Mouse (Mus musculus) frontal cortex, adult 2 months (tissue): ENCODE measurements at regions not wholly inside any gene's neighbourhood (a gene's known extent, or its start where the extent isn't known, plus 50 kb on each side); places are given as distances from the start of the nearest gene placed in this dataset.

Experiments
- DNase-seq, 2 experiments: peaks; one replicate each; pipeline ENCODE4 v3.0.0; 2022; ENCODE audit warnings: low spot score in 1 of 2; ENCODE audit errors: extremely low spot score in 1 of 2

- no peak for DNase-seq
Measured at GRCm38 (mm10) chr1:108339827-108340226, 750.0 kb downstream of the Serpinb8 start.

- no peak for DNase-seq
Measured at GRCm38 (mm10) chr1:108341352-108341751, 751.5 kb downstream of the Serpinb8 start.

- no peak for DNase-seq
Measured at GRCm38 (mm10) chr1:108363788-108364187, 774.0 kb downstream of the Serpinb8 start.

- peak in 1 of 2 experiments; percentile 20 for DNase-seq
Measured at GRCm38 (mm10) chr1:108369904-108370600, 780.2 kb downstream of the Serpinb8 start.

GRCm38 (mm10) chr1:108389930-108390329, 800.1 kb downstream of the Serpinb8 start:
- peak in 1 of 2 experiments; percentile 18 for DNase-seq

GRCm38 (mm10) chr1:108390497-108390896, 800.7 kb downstream of the Serpinb8 start:
- DNase-seq = peak in 1 of 2 experiments; percentile 8

- DNase-seq = no peak
Measured at GRCm38 (mm10) chr1:108439845-108440244, 850.0 kb downstream of the Serpinb8 start.

DNA sequence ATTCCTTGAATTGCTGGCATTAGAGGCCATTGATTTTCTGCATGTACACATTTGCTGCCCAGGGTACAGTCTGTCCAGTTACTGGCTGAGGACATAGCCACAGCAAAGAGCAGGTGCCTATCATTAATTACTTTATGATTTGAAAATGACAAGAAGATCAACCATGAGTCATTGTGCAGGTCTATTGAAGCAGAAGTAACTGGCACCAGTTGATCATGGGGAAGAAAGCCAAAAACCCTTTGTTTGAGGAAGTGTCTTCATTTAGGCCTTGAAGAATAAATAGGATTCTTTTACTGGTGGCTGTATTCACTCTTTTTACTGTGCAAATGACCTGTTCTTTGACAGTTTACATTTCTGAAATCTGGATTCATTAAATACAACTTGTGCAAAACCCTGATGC, 863.0 kb downstream of the Serpinb8 start:
- no peak for DNase-seq

GRCm38 (mm10) chr1:108472031-108472430, 882.2 kb downstream of the Serpinb8 start:
- no peak for DNase-seq

DNA sequence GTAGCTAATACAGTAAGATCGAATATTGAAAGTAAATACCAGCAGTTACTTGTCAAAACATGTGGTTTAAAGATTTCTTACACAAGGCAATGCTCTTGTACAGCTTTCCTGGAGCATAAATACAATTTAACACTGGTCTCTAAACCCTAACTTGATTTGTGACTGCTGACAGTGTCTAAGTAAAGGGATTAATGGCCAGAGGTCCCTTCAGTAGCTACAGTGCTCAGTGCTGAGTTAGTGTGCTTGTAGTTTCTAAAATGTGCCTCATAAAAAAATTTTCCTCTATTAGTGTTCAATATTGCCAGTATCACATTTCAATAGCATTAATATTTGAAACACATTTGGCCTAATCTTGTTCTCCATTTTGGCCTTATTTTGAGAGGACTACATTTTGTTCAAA, 909.0 kb downstream of the Serpinb8 start:
- DNase-seq = no peak

DNA sequence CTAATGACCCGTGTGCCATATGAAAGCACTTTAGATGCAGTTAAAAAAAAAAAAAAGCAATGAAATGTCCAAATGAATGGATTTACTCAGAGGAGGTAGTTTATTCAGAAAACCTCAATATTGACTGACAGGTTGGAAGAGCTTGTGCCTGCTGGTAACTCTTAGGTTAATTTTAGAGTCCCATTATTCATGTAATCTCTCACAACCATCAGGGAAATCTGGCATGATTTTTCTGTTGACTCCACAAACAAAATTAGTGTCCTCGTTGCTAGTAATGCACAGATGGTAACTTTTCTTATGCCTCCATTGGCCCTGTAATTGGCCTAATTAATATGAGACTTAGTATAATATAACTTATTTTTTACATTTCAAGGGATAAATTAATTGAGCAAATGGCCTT, 937.6 kb downstream of the Serpinb8 start:
- DNase-seq = no peak

GRCm38 (mm10) chr1:108538238-108538637, 948.4 kb downstream of the Serpinb8 start:
- no peak for DNase-seq

DNA sequence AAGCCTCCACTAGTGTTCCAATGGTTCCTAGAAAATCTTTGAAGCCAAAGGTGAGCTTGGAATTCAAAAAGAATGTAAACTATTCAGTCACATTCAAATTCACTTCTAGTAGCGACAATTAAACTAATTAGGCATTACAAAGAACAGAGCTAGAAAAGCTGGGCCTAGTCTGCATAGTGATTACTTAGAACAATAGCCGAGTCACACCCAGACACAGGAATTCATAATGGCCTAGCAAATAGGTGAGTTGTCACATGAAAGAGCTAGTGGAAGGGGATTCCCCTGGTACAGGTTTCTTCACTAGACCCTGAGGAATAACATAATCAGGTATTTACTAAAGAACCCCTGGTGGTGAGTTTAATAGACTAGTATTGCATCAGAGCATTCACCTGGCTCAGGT, 958.9 kb downstream of the Serpinb8 start:
- DNase-seq = no peak

GRCm38 (mm10) chr1:108558882-108559281, 969.1 kb downstream of the Serpinb8 start:
- DNase-seq = no peak

GRCm38 (mm10) chr1:108562981-108563380, 973.2 kb downstream of the Serpinb8 start:
- DNase-seq = no peak

GRCm38 (mm10) chr1:108571977-108572376, 982.2 kb downstream of the Serpinb8 start:
- DNase-seq = no peak

DNA sequence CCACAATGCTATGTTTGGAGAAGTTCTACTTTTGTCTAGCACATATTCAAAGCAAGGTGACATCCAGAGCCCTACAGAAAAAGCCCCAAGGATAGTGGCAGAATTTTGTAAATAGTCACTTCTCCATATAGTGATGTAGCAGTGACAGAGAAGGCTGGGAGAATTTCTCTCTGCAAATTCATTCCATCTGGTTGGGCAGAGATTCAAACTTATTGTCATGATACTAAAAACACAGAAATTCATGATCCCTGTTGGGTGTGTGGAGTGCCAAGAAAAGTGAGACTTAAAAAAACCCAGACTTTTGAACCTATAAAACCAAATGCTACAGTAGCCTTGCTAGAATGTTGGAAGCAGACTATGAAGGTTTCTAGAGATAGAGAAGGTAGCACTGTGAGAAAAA, 983.0 kb downstream of the Serpinb8 start:
- peak in 1 of 2 experiments; percentile 20 for DNase-seq

DNA sequence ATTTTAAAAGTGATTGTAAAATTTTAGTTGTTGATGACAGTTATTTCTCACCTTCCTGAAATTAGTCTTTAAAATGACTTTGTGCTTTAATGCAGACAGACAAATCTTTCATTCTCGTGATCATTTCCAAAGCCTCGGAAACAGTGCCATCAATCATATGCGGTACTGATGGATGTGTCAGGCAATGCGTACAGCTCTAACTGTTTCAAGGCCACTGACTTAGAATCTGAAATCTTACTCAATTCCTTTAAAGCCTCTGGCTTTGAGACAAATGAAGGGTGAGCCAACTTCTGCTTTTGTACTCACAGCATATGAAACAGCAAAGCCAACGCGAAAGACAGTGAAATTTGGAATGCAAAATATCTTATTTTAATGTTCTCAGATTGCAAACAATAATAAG, 987.0 kb downstream of the Serpinb8 start:
- no peak for DNase-seq

DNA sequence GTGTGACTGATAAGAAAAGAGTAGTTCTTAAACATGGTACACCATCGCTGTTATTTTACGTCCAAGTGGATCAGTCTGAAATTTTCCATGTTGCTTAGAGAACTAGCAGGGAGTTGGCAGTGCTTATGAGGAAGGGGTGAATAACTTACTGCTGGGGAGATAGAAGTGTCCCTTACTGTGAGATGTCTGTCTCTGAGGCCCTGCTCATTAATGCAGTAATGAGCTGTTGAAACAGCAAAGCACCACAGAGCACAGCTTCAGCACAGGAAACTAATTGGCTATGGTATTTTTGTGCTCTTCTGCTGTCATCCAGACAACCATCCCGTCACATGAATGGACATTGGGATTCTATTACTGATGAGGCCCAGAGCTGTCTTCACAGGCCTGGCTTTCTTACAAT, 988.0 kb downstream of the Serpinb8 start:
- no peak for DNase-seq

DNA sequence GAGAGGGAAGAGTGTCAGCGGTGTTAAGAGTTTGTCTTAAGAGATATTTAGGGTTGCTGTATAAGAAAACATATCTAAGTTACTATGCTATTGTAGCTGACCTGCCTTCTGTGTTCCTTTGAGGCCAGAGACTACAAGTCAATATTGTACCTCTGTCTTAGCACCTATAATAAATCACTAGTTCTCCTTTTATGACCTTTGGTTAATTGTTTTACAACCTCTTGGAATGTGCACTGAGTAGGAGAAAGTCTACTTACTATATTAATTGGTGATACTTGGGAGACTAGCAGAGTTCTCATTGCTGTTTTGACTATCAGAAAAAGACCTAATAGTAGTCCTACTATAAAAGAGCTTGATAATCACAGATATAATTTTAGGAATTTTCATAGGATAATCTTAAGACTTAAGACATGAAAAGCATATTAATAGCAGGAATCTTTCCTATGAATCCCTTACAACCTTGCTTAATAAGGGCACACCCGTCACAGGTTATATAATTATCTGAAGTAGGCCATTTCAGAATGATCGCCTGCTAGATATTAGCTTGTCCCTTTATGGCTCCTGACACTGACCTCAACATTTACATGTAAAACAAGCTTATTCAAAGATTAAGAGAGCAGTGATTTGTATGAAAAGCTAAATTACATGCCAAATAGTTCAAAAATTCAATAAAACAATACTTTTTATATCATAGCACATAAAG, 1003.1 kb downstream of the Serpinb8 start:
- DNase-seq = no peak

- no peak for DNase-seq
Measured at GRCm38 (mm10) chr1:108597129-108597528, 1007.3 kb downstream of the Serpinb8 start.
